Mouse (Mus musculus) megakaryocyte, embryonic 14.5 days (primary cell): ENCODE data around the gene Tmem184b.

Experiments
- FLI1 ChIP-seq: IDR thresholded peaks from 2 replicates; pipeline ENCODE4 v1.6.1; 2012; ENCODE audit warnings: low read length, inconsistent platforms, mixed read lengths
- GATA1 ChIP-seq: IDR thresholded peaks from 3 replicates; pipeline ENCODE4 v1.6.1; 2012; ENCODE audit warnings: mixed read lengths, low read length, inconsistent platforms, borderline replicate concordance

- no peak for TF ChIP-seq GATA1
- no peak for TF ChIP-seq FLI1
Measured at GRCm38 (mm10) chr15:79448041-79448440, 44.7 kb upstream of the Tmem184b start.
